Mouse (Mus musculus) urinary bladder, postnatal 4 days (tissue): ENCODE measurements at regions not wholly inside any gene's neighbourhood (a gene's known extent, or its start where the extent isn't known, plus 50 kb on each side); places are given as distances from the start of the nearest gene placed in this dataset.

Source experiments
- DNase-seq, 2 experiments: peaks; one replicate each; pipeline ENCODE4 v3.0.0; 2021 to 2022; ENCODE audit warnings: low spot score in 2 of 2

GRCm38 (mm10) chr14:72942571-72942970, 106.3 kb downstream of the Cysltr2 start:
- no peak for DNase-seq

GRCm38 (mm10) chr14:72939067-72939393, 109.9 kb downstream of the Cysltr2 start:
- DNase-seq: no peak

GRCm38 (mm10) chr14:72938382-72939066, 110.4 kb downstream of the Cysltr2 start:
- no peak for DNase-seq

- no peak for DNase-seq
Observed at GRCm38 (mm10) chr14:72933598-72933997, 115.3 kb downstream of the Cysltr2 start.

- DNase-seq: no peak
Observed at GRCm38 (mm10) chr14:72932296-72932695, 116.6 kb downstream of the Cysltr2 start.

GRCm38 (mm10) chr14:72901171-72901926, 147.6 kb downstream of the Cysltr2 start:
- DNase-seq: no peak

GRCm38 (mm10) chr14:72899630-72900029, 149.3 kb downstream of the Cysltr2 start:
- no peak for DNase-seq

GRCm38 (mm10) chr14:72892316-72892715, 156.6 kb downstream of the Cysltr2 start:
- no peak for DNase-seq

- DNase-seq: no peak
Observed at GRCm38 (mm10) chr14:72889663-72890062, 159.3 kb downstream of the Cysltr2 start.

- no peak for DNase-seq
Observed at GRCm38 (mm10) chr14:72887470-72888071, 161.3 kb downstream of the Cysltr2 start.

GRCm38 (mm10) chr14:72886935-72887369, 162.0 kb downstream of the Cysltr2 start:
- DNase-seq: no peak

- DNase-seq: no peak
Observed at GRCm38 (mm10) chr14:72885824-72886223, 163.1 kb downstream of the Cysltr2 start.

GRCm38 (mm10) chr14:72884561-72884960, 164.4 kb downstream of the Cysltr2 start:
- no peak for DNase-seq

- DNase-seq: no peak
Observed at GRCm38 (mm10) chr14:72877132-72877531, 167.3 kb upstream of the Fndc3a start.

- DNase-seq: no peak
Observed at GRCm38 (mm10) chr14:72873494-72873893, 163.7 kb upstream of the Fndc3a start.

- DNase-seq: no peak
Observed at GRCm38 (mm10) chr14:72869188-72869749, 159.5 kb upstream of the Fndc3a start.

- DNase-seq: no peak
Observed at GRCm38 (mm10) chr14:72866896-72867295, 157.1 kb upstream of the Fndc3a start.

GRCm38 (mm10) chr14:72865531-72865930, 155.7 kb upstream of the Fndc3a start:
- DNase-seq: no peak

- no peak for DNase-seq
Observed at GRCm38 (mm10) chr14:72864792-72865191, 155.0 kb upstream of the Fndc3a start.

- no peak for DNase-seq
Observed at GRCm38 (mm10) chr14:72864130-72864529, 154.3 kb upstream of the Fndc3a start.

- DNase-seq: no peak
Observed at GRCm38 (mm10) chr14:72862806-72863526, 153.2 kb upstream of the Fndc3a start.

GRCm38 (mm10) chr14:72854226-72854625, 144.4 kb upstream of the Fndc3a start:
- no peak for DNase-seq
